Mouse (Mus musculus) midbrain, embryonic 10.5 days (tissue): ENCODE measurements at regions not wholly inside any gene's neighbourhood (a gene's known extent, or its start where the extent isn't known, plus 50 kb on each side); places are given as distances from the start of the nearest gene placed in this dataset.

Source experiments
- DNase-seq: peaks from one replicate; pipeline ENCODE4 v3.0.0-alpha.2; 2017; ENCODE audit warnings: low spot score
- H3K27ac ChIP-seq: fragments of 300-500 bp; sonication (generic); replicated peaks from 2 replicates; pipeline ENCODE4 v1.5.1; 2016; ENCODE audit warnings: mild to moderate bottlenecking
- H3K27me3 ChIP-seq: fragments of 300-500 bp; sonication (generic); 2 replicates; pipeline ENCODE4 v1.6.1; 2016; ENCODE audit warnings: low read depth, mild to moderate bottlenecking; ENCODE audit not compliant: poor library complexity, severe bottlenecking
- H3K36me3 ChIP-seq: fragments of 300-500 bp; sonication (generic); 2 replicates; pipeline ENCODE4 v1.6.1; 2016; ENCODE audit warnings: mild to moderate bottlenecking, moderate library complexity
- H3K4me1 ChIP-seq: fragments of 300-500 bp; sonication (generic); 2 replicates; pipeline ENCODE4 v1.6.1; 2016
- H3K4me3 ChIP-seq: fragments of 300-500 bp; sonication (generic); 2 replicates; pipeline ENCODE4 v1.5.1; 2016; ENCODE audit warnings: mild to moderate bottlenecking, moderate library complexity
- H3K9me3 ChIP-seq: fragments of 300-500 bp; sonication (generic); replicated peaks from 2 replicates; pipeline ENCODE4 v1.6.1; 2016; ENCODE audit warnings: mild to moderate bottlenecking
- WGBS: fragments of 180-500 bp; shearing (Covaris S2); methylation state at CpG from one replicate; pipeline ENCODE4 v1.1.7; 2016; 5-methylcytosine and 5-hydroxymethylcytosine counted together

DNA sequence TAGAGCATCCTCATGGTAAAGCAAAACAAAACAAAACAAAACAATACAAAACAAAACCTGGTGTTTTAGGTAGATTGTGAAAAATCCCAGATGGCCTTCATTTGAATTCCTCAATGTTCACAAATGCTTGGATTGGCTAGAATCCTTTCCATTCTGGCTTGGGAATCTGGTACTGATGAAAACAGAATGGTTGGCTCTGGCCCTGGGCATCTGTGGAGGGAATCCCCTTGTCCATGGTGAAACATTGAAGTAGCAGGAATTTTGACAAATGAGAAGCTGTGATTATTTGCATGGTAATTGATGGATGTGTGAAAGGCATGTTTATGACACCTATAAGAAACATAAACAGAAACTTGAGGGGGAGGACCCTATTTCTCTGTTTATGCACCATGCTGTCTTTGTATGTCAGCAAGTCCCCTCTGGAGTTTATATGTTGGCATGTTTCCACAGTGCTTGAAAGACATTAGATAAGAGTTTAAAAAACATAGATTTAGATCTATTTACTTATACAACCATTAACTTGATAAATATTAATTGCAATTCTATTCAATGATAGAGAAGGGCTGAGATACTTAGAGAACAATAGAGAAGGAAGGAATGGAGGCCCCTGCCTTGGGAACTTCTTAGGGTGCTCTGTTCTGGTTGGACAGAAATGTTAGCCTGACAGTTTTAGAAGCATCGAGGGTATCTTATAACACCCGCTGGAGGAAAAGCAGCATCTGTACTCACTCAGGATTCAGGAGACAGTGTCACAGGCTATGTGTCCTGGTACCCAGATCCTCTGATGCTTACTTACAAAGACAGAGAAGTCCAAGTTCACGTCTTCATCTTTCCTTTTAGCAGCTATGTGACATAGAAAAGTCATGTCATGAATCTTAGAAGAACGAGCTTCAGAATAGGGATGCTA, 343.3 kb downstream of the Insc start:
- Histone ChIP-seq H3K4me3 (no peak overlapping the region), H3K9me3 (no peaks in the 10 kb centered on the region), H3K36me3 (no peaks in the 10 kb centered on the region), H3K27me3 (no peaks in the 10 kb centered on the region), H3K27ac (no peak overlapping the region), H3K4me1 (no peaks in the 10 kb centered on the region)
- DNase-seq: no peak
- 88% methylated on average over 4 of the region's 4 CpGs for WGBS

DNA sequence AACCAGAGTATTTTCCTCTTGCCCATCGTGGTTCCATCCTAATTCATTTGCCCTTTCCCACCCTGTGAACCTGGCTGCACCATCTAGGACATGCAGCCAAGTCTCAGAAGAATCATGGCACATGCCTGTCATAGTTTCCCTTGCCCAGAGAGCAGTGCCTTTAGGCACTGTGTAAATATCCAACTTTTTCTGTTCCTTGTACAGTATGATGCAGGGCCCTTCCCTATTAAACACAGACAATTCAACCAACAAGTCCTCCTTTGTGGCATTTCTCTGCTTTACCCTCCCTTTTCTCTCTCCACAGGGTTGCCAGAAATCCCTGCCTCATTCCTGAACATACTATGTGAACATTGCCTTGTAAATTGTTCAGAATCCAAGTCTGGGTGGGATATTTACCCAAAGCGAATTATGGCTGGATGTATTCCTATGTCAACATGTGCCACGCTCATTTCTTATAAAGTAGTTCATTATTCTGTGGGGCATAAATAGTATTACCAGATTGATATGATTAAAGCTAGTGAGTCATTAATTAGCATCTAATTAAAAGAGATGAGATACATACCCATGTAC, 349.1 kb downstream of the Insc start:
- Histone ChIP-seq H3K9me3 (no peaks in the 10 kb centered on the region), H3K4me3 (no peak overlapping the region), H3K27ac (no peak overlapping the region), H3K36me3 (no peaks in the 10 kb centered on the region), H3K4me1 (no peaks in the 10 kb centered on the region), H3K27me3 (no peaks in the 10 kb centered on the region)
- no peak for DNase-seq
- WGBS: 91% methylated on average over 3 of the region's 3 CpGs

DNA sequence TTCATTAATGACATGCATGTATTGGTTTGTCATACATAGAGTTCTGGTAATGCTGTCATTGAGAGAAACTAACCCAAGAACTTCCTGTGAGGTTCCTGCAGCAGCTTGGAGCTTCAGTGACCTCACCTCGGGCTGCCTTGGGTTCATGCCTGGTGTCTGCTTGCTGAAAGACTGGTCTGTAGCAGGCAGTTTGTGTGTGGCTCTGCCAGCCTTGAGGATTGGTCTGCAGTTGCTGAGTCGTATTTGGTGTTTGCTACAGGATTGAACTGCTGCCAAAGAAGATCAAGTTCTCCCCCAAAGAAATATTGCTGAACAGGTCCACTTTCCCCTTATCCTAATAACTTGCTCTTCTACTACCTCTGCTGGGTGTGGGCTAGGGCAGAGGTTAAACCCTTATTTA, 362.5 kb downstream of the Insc start:
- Histone ChIP-seq H3K9me3 (no peaks in the 10 kb centered on the region), H3K27me3 (no peaks in the 10 kb centered on the region), H3K36me3 (no peaks in the 10 kb centered on the region), H3K4me3 (no peak overlapping the region), H3K4me1 (no peaks in the 10 kb centered on the region), H3K27ac (no peak overlapping the region)
- WGBS: 84% methylated on average over 2 of the region's 2 CpGs
- no peak for DNase-seq

- Histone ChIP-seq H3K4me3 (no peak overlapping the region), H3K27ac (no peak overlapping the region), H3K27me3 (no peaks in the 10 kb centered on the region), H3K36me3 (no peaks in the 10 kb centered on the region), H3K4me1 (no peaks in the 10 kb centered on the region), H3K9me3 (no peaks in the 10 kb centered on the region)
- DNase-seq: no peak
- WGBS: 56% methylated on average over 3 of the region's 3 CpGs
Observed at GRCm38 (mm10) chr7:115112282-115112681, 368.8 kb downstream of the Insc start.

DNA sequence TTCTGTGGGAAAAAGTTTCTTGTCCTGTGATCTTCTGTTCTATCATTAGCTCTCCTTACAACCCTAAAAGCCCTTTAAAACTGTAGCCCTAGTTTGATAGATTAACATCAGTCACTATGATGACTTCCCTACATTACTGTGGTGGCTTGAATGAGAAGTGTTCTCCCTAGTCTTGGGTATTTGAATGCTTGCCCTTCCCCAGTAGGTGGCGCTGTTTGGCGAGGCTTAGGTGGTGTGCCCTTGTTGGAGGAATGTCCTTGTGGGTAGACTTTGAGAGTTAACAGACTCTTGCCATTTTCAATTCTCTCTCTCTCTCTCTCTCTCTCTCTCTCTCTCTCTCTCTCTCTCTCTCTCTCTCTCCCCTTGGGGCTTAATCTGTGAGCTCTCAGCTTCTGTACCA, 379.8 kb downstream of the Insc start:
- H3K4me3 ChIP-seq: no peak overlapping the region
- H3K36me3 ChIP-seq: no peaks in the 10 kb centered on the region
- H3K27me3 ChIP-seq: no peaks in the 10 kb centered on the region
- peaks cover 10% of the 10 kb centered on the region for H3K4me1 ChIP-seq
- no peak overlapping the region for H3K27ac ChIP-seq
- WGBS: 48% methylated on average over 2 of the region's 2 CpGs
- H3K9me3 ChIP-seq: no peaks in the 10 kb centered on the region
- peak; percentile 11 for DNase-seq

DNA sequence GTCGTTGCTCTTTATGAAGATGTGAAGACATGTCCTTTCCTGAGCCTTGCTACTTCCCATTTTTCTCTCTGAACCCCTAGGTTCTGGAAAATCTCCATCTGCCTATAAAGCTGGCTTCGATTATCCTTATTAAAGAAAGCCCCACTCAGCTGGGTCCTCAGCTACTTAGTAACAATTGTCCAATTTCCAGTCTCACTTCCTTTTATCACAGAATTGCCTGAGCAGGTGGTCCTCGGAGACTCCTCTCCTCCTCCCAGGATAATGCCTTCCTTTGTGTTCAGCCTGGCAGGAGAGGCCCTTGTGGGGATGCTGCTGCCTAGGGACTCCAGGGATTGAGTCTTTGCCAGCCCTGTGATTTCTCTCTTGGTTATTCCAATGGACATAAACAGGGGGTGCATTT, 385.5 kb downstream of the Insc start:
- DNase-seq: no peak
- WGBS: 29% methylated on average over 3 of the region's 3 CpGs
- no peaks in the 10 kb centered on the region for H3K27me3 ChIP-seq
- no peaks in the 10 kb centered on the region for H3K36me3 ChIP-seq
- peaks cover 37% of the 10 kb centered on the region for H3K4me1 ChIP-seq
- no peaks in the 10 kb centered on the region for H3K9me3 ChIP-seq
- H3K4me3 ChIP-seq: no peak overlapping the region
- H3K27ac ChIP-seq: peak overlapping the region; percentile 33; the same call in 1 of the 2 replicates

GRCm38 (mm10) chr7:115131259-115131969, 387.9 kb downstream of the Insc start:
- DNase-seq: no peak
- Histone ChIP-seq H3K27me3 (no peaks in the 10 kb centered on the region), H3K36me3 (no peaks in the 10 kb centered on the region), H3K4me3 (no peak overlapping the region), H3K4me1 (peaks cover 42% of the 10 kb centered on the region), H3K9me3 (no peaks in the 10 kb centered on the region), H3K27ac (peak overlapping the region; percentile 33; the same call in 1 of the 2 replicates)
- WGBS: 83% methylated on average over 10 of the region's 10 CpGs

DNA sequence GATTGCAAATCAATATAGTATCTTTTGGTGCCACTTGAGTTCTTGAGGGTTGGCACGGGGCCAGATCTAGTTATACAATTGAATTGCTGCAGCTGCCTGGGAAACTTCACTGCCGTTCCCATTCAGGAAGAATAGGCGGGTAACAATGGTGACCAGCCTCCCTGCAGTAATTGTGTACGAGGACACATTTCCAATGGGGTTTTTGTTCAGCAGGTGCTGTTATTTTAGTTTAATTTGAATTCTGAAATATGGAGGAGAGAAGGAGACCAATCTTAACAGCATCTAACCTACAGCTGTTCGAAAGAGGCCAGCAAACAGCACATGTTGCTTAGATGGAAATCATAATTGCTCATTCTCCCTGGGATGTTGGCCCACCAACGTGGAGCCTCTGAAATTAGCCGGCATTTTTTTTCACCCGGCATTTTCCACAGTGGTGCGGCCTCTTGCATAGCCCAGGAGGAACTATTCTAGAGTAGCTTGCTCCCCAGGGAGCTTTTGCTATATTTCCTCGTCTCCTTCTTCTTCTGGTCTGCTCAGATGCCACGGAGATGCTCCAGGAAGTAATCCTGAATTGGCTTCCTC, 388.6 kb downstream of the Insc start:
- no peaks in the 10 kb centered on the region for H3K9me3 ChIP-seq
- peaks cover 42% of the 10 kb centered on the region for H3K4me1 ChIP-seq
- no peaks in the 10 kb centered on the region for H3K27me3 ChIP-seq
- 64% methylated on average over 11 of the region's 11 CpGs for WGBS
- DNase-seq: no peak
- peak overlapping the region; percentile 53; the same call in 1 of the 2 replicates for H3K27ac ChIP-seq
- no peaks in the 10 kb centered on the region for H3K36me3 ChIP-seq
- no peak overlapping the region for H3K4me3 ChIP-seq

DNA sequence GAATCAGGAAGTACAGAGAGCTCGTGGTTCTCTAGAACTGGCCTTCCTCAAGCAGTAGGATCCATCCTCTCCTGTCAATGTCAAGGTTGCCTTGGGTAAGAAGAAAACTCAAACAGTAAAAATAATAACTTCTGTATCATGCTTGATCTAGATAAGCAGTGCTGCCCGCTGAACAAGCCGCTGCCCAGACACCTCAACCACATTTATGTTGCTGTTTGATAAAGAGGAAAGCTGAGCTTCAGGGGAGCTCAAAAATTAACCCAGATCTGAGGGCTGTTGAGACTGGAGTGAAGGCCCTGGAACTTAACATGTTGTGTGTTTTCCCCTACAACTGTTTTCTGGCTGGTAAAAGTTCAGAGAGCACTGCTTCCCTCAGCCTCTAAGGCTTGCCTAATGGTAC, 389.1 kb downstream of the Insc start:
- H3K27me3 ChIP-seq: no peaks in the 10 kb centered on the region
- H3K36me3 ChIP-seq: no peaks in the 10 kb centered on the region
- peak overlapping the region; percentile 53; the same call in 1 of the 2 replicates for H3K27ac ChIP-seq
- WGBS: 91% methylated on average over 3 of the region's 3 CpGs
- H3K4me3 ChIP-seq: no peak overlapping the region
- H3K9me3 ChIP-seq: no peaks in the 10 kb centered on the region
- peaks cover 38% of the 10 kb centered on the region for H3K4me1 ChIP-seq
- DNase-seq: no peak

DNA sequence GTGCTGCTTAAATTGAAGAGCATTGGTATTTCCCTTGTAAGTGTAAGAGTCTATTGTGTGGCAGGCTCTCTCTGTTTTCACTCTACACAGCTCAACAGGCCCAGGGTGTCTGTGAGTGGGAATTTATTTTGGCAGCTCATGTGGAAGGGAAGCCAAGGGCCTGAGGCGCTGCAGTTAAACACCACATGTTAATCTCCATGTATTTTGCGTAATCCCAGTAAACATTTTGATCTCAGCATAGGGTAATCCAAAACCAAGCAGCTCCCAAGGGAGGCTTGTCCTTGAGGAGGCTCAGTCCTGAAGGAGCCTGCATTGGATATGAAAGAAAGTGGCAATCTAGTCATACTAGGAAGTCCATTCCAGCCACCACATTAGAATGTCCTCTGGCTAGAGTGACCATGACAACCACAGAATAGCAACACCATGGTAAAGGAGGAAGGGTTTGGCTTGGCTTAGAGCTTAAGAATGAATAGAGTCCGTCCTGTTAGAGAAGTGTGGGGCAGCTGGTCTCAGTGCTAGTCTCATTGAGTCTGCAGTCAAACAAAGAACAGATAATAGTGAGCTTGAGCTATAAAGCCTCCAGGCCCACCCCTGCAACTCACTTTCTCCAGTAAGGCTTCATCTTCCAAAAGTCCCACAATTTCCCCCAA, 391.6 kb downstream of the Insc start:
- WGBS: 69% methylated on average over 3 of the region's 3 CpGs
- H3K4me1 ChIP-seq: peaks cover 21% of the 10 kb centered on the region

DNA sequence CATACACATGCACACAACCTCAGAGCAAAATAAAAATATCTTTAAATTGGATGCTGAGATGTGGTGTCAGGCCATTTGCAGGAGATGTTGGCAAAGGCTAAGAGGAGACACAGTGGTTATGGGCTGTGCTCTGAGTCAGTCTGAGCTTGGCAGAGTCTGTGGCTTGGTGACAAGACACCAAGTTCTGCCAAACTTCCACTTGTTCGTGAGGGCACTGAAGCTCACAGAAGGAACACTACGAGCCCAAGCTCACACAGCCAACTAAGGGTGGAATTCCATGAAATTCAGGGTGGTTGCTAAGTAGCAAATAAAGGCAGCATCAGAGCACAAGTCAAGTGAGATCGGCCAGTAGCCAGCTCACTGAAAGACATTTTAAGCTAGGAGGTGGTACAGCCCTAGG, 396.8 kb downstream of the Insc start:
- WGBS: 56% methylated on average over 3 of the region's 3 CpGs
- no peaks in the 10 kb centered on the region for H3K27me3 ChIP-seq
- no peaks in the 10 kb centered on the region for H3K36me3 ChIP-seq
- DNase-seq: no peak
- H3K9me3 ChIP-seq: no peaks in the 10 kb centered on the region
- no peak overlapping the region for H3K27ac ChIP-seq
- H3K4me1 ChIP-seq: 0 out of 2 replicates have a peak, but pooled peaks cover 1% of the 10 kb centered on the region
- no peak overlapping the region for H3K4me3 ChIP-seq

More for the DNA sequence above, 391.6 kb downstream of the Insc start:
- H3K27ac ChIP-seq: no peak overlapping the region
- H3K9me3 ChIP-seq: no peaks in the 10 kb centered on the region
- H3K36me3 ChIP-seq: no peaks in the 10 kb centered on the region
- no peak for DNase-seq
- H3K4me3 ChIP-seq: no peak overlapping the region
- no peaks in the 10 kb centered on the region for H3K27me3 ChIP-seq

DNA sequence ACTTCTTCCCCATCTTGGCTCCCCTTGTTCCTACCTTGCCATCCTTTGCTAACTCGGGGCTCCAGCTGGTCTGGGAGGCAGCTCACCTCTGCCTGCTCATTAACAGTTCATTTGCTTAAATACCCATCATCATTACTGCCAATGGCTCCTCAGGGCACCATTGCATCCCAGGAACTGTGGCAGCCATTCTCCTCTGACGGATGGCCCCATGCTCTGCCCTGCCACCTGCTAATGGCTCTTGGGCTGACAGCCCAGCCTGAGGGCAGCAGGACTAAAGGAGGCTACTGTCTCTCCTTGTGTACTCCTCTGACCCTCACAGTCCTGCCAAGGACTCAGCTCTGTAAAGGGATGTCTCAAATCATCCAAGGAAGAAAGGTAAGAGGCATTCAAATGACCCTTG, 398.7 kb downstream of the Insc start:
- no peak for DNase-seq
- H3K4me3 ChIP-seq: no peak overlapping the region
- peaks cover 1% of the 10 kb centered on the region for H3K4me1 ChIP-seq
- 86% methylated on average over 2 of the region's 2 CpGs for WGBS
- H3K9me3 ChIP-seq: no peaks in the 10 kb centered on the region
- H3K36me3 ChIP-seq: no peaks in the 10 kb centered on the region
- H3K27me3 ChIP-seq: no peaks in the 10 kb centered on the region
- no peak overlapping the region for H3K27ac ChIP-seq
